Mouse (Mus musculus) T-helper 1 cell (primary cell): ENCODE measurements around the gene 1700123L14Rik.
"Not testable (repeated sequence)": the region's sequence is repeated elsewhere in the genome, so short reads cannot be mapped to it uniquely, and the experiment has no call there.

ENCODE experiments used
- in situ Hi-C: fragments of 300-600 bp; cut with MboI, MseI; formaldehyde crosslinking; loops from one replicate; pipeline ENCODE4 v1.15.1; 2025; ENCODE audit warnings: high pct_unique_total_duplicates

1700123L14Rik gene

DNA sequence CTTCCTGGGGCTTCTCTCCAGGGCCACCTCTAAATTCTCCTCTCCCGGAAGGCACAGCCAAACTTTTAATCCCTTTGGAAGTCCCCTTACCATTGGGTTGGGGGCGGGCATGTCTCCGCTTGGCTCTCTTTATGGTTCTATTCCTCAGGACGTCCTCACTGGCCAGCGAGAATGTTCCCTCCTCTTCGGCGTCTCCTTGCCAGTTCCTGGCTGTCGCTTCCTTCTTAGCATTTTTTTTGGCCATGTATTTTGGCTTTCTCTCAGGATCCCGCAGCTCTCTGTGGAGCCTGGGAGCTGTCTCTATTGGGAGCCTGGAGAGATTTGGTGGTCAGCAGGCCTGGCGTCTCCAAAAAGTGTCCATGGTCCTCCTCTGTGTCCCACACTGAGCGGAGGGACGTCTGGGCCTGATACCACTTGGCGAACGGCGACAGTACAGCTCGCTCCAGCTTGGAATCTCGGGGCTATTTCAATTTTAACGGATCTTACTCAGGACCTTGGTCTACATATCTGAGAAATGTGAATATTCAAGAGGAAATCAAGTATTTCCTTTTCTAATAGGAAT, at the start of gene 1700123L14Rik:
Gene 1700123L14Rik (minus strand): TSS at position 426 of the 562 bp plus-strand sequence.
- in situ Hi-C loops: no loop called here

DNA sequence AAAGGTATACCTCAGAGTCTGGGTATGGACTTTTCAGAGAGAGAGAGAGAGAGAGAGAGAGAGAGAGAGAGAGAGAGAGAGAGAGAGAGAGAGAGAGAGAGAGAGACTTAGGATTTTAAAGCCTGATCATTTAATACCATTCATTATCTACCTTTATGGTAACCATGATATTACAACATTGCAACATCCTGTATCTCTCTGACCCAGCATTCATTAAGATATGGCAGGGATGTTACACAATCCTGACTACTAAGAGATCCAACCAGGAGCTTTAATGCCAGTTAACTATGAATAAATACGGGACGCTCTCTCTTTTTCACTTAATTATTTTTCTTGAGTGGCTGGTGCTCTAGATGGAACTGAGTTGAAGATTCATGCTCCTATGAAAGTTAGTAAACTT, 39.4 kb upstream of the 1700123L14Rik start:
- in situ Hi-C loops: no loop called here

DNA sequence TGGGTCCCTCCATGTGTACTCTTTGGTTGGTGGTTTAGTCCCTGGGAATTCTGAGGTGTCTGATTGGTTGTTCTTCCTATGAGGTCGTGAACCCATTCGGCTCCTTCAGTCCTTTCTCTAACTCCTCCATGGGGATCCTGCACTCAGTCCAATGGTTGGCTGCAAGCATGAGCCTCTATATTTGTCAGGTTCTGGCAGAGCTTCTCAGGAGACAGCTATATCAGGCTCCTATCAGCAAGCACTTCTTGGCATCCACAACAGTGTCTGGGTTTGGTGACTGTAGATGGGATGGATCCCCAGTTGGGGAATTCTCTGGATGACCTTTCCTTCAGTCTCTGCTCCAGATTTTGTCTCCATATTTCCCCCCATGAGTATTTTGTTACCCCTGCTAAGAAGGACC, 32.9 kb upstream of the 1700123L14Rik start:
- in situ Hi-C loops: not testable (repeated sequence)

DNA sequence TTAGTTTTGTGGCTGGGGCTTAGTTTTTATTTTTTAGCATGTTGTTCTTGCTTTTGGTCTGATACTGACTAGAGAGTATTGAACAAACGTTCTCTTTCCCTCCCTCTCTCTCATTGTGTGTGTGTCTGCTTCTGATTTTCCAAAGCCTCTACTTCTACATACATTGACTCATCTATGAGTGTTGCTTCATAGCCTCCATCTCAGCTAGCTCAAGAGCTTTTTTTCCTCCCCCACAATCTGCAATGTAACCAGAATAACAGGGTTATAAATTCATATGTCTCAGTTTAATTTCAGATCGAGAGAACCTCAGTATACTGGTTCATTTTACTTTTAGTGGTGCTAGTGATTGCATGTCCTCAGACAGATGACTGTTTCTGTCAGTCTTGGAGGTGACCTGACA, 20.5 kb upstream of the 1700123L14Rik start:
- in situ Hi-C loops: no loop called here

DNA sequence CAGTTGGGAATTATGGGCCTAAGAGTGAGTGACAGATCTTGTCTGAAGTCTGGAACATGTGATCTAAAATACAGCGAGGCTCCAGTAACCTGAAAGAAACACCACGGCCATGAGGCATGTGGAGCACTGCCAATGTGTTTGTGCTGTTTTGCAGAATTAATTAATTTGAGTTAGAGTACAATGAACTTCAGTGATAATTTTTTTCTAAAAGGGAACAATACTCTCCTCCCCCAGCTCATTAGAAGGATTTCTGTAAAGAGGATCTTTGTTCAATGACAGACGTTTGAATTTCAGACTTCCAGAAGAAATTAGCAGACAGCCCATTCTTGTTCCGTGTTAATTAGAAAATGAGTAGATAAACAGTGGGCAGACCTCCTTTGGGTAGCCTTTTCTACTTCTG, 17.3 kb upstream of the 1700123L14Rik start:
- in situ Hi-C loops: no loop called here

DNA sequence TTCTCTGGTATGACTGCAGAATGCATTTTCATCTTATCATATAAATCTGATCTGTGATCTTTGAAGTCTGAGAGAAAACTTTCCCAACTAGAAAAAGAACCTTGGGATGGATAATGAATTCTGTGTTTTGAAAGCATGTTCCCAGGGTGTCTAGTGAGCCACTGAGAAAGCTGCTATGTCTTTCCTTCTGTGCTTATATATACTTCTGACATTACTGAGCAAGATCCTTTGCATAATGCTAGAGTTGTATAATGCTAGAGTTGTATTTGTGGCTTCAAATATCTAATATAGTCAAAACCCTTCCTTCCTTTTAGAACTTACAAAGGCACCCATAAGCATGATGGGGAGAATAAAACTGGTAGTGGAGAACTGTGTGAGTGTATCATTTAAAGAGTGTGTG, 12.5 kb upstream of the 1700123L14Rik start:
- in situ Hi-C loops: no loop called here

DNA sequence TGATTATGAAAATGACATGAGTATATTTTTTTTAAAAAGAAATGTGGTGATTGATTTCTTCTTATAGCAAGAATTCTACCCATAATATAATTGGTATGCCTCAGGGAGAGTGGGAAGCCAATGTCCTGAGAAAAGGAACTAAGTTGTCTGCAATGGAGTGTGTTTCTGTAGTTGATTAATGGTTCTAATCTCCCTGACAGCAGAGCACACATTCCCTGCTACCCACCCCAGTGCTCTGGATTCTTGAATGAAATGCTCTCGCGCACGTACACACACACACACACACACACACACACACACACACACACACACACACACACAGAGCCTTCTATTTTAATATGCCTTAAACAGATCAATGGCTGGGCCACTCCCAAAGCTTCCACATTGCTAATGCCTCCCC, 7.6 kb upstream of the 1700123L14Rik start:
- in situ Hi-C loops: no loop called here

DNA sequence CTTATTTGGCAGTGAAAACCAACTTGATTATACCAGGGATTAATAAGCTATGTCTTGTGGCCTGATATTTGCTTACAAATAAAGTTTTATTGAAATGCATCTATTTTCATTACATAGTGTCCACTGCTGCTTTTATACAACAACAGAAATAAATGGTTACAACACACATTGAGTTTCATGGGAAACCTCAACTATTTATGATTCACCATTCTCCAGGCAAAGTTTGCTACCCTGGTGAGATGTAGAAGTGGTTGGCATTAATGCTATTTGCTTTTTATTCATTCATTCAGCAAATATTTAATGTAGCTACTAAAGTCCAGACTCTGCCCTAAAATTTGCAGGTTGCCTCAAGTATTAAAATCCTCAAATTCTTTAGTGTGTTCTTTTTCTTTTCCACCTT, 988 bp upstream of the 1700123L14Rik start:
- in situ Hi-C loops: no loop called here

DNA sequence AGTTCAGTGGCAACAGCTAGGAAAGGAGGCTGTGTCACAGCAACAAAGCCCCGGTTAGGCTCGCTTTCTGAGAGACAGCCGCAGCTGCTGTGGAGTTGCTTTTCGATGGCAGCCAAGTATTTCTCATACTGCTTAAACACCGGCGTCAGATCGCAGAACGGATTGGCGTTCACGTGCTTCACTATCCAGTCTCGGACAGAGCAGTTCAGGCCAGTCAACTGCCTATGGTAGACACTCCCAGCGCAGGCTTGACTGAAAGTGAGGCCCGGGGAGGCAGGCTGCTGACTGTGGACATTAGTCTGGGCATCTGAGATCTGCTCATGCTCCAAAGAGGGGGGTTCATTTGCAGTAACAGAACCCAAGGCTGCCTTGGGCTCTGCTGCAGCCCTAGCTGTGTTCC, 640 bp downstream of the 1700123L14Rik start:
- in situ Hi-C loops: no loop called here

DNA sequence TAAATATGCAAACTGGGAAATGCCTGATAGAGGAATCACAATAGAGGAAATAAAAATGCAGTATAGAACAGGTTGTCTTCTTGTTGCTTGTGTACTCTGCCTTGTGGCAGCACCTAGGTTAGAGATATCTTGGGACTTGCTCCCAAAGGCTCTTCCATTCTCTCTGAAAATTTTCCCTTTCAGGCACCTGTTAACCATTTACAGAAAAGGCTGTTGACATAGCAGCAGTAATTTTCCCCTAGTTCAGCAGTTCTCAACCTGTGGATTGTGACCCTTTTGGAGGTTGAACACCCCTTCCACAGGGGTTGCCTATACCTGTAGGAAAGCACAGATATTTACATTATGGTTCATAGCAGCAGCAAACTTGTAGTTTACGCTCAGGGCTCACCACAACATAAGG, 22.7 kb downstream of the 1700123L14Rik start:
- in situ Hi-C loops: no loop called here

DNA sequence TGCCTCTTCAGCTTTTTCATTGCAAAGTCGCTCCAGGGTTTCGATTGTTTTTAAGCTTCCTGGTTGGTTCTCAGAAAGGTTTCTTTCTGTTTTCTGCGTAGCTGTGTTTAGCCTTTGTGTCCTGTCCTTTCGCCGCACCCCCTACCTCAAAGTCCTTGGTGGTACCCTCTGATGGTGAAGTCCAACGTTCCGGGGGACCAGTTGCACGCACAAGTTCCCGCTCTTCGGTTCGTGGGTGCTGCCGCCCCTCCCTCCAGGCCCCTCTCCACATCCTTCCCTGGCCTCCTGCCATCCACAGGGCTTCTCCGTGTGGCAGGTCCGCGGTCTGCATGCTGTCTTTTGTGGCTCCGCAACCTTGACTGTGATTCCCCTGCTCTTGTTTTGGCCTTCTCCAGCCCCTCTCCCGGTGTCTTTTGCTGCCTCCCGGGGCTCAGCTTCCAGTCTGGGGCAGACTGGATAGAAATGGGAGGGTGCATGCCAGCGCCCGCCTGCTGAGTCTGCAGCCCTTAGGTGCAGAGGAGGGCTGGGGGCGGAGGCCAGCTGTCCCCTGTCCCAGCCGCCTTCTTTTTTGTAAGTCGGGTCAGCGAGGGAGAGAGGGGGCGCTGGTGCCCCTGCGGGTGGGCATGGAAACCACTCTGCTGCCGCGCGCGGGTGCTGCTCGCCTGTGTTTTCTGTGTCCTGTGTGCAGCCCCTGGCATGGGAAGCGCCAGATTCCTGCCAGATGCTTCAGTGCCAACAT, 49.3 kb downstream of the 1700123L14Rik start:
- in situ Hi-C loops: no loop called here

DNA sequence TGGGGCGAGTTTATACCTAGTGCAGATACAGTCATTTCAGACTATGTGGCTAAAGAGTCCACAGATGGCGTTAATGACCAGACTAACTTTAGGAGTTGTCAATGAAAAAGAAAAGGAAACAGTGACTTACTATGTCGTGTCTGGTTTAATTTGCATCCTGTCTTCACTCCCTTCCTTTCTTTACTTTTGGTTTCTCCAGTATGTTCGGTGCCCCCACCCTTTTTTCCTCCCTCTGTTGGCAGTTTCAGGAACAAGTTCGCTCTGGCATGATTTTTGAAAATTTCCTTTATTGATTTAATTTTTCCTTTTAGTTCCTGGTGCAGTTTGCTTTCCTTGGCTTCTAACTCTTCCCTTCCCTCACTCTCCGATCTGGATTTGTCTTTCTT, 49.9 kb downstream of the 1700123L14Rik start:
- in situ Hi-C loops: no loop called here
